Mouse (Mus musculus) megakaryocyte, embryonic 14.5 days (primary cell): ENCODE results near the gene Krtap24-1. TPM values are rescaled to one million over a fixed set of nuclear protein-coding genes. Genes with fewer than 3 reads are reported as not detected.

ENCODE experiments used
- H3K27me3 ChIP-seq: replicated peaks from 2 replicates; pipeline ENCODE3; 2012; ENCODE audit warnings: inconsistent platforms
- H3K36me3 ChIP-seq: replicated peaks from 2 replicates; pipeline ENCODE3; 2012; ENCODE audit warnings: low read length, inconsistent platforms, mixed read lengths
- H3K4me1 ChIP-seq: 2 replicates; pipeline ENCODE4 v1.6.1; 2012; ENCODE audit warnings: inconsistent platforms
- H3K4me3 ChIP-seq: replicated peaks from 2 replicates; pipeline ENCODE3; 2012; ENCODE audit warnings: moderate library complexity, mild to moderate bottlenecking, inconsistent platforms
- H3K9me3 ChIP-seq: 2 replicates; pipeline ENCODE4 v1.6.1; 2012; ENCODE audit warnings: inconsistent platforms
- FLI1 ChIP-seq: IDR thresholded peaks from 2 replicates; pipeline ENCODE4 v1.6.1; 2012; ENCODE audit warnings: low read length, inconsistent platforms, mixed read lengths
- GATA1 ChIP-seq: IDR thresholded peaks from 3 replicates; pipeline ENCODE4 v1.6.1; 2012; ENCODE audit warnings: mixed read lengths, low read length, inconsistent platforms, borderline replicate concordance
- polyA plus RNA-seq: library from polyadenylated mRNA; stranded (reverse); fragments of >175 nt; gene quantifications from 2 replicates; pipeline ENCODE4 v1.2.3, GENCODE M21; 2012; ENCODE audit warnings: low replicate concordance; ENCODE audit not compliant: insufficient read depth

Gene Krtap24-1
- polyA plus RNA-seq, 1 experiment: not detected

- TF ChIP-seq FLI1: no peak
- no peak for TF ChIP-seq GATA1
- no peaks in the 10 kb centered on the region for H3K4me1 ChIP-seq
- peaks cover 12% of the 10 kb centered on the region for H3K9me3 ChIP-seq
- H3K27me3 ChIP-seq: no peaks in the 10 kb centered on the region
- H3K4me3 ChIP-seq: no peak overlapping the region
- H3K36me3 ChIP-seq: no peaks in the 10 kb centered on the region
Observed at GRCm38 (mm10) chr16:88612712-88613111, 633 bp upstream of the Krtap24-1 start.

DNA sequence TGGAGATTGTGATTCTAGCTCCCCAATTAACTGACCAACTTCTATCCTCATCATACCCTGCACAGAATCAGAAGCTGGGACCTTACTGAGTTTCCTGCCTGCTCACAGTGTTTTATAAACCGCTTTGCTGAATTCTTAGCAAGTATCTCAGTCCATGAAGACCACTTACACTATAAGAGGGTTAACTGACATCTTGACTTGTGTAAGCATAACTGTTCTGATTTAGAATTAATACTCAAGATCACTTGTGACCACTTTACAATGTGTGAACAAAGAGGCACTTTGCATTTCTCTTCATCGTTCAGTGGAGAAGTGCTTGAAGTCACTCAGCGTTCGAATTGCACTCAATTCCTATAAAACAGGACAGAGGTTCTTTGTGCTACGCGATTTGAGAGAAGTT, 7.5 kb downstream of the Krtap24-1 start:
- H3K9me3 ChIP-seq: peaks cover 11% of the 10 kb centered on the region; the same call in 1 of the 2 replicates
- H3K4me1 ChIP-seq: no peaks in the 10 kb centered on the region
- no peak overlapping the region for H3K4me3 ChIP-seq
- H3K36me3 ChIP-seq: no peaks in the 10 kb centered on the region
- H3K27me3 ChIP-seq: no peaks in the 10 kb centered on the region
- TF ChIP-seq FLI1 (no peak), GATA1 (no peak)

GRCm38 (mm10) chr16:88602464-88602863, 9.6 kb downstream of the Krtap24-1 start:
- Histone ChIP-seq H3K4me3 (no peak overlapping the region), H3K27me3 (no peaks in the 10 kb centered on the region), H3K9me3 (peaks cover 11% of the 10 kb centered on the region; the same call in 1 of the 2 replicates), H3K4me1 (no peaks in the 10 kb centered on the region), H3K36me3 (no peaks in the 10 kb centered on the region)
- TF ChIP-seq GATA1 (no peak), FLI1 (no peak)

- no peaks in the 10 kb centered on the region for H3K27me3 ChIP-seq
- H3K36me3 ChIP-seq: no peaks in the 10 kb centered on the region
- no peak overlapping the region for H3K4me3 ChIP-seq
- TF ChIP-seq FLI1 (no peak), GATA1 (no peak)
- H3K9me3 ChIP-seq: peaks cover 14% of the 10 kb centered on the region; the same call in 1 of the 2 replicates
- H3K4me1 ChIP-seq: no peaks in the 10 kb centered on the region
Observed at GRCm38 (mm10) chr16:88600303-88600702, 11.8 kb downstream of the Krtap24-1 start.

- no peak overlapping the region for H3K4me3 ChIP-seq
- H3K9me3 ChIP-seq: peaks cover 14% of the 10 kb centered on the region; the same call in 1 of the 2 replicates
- TF ChIP-seq GATA1: no peak
- TF ChIP-seq FLI1: no peak
- H3K27me3 ChIP-seq: no peaks in the 10 kb centered on the region
- no peaks in the 10 kb centered on the region for H3K4me1 ChIP-seq
- H3K36me3 ChIP-seq: no peaks in the 10 kb centered on the region
Observed at GRCm38 (mm10) chr16:88599504-88600237, 12.4 kb downstream of the Krtap24-1 start.

DNA sequence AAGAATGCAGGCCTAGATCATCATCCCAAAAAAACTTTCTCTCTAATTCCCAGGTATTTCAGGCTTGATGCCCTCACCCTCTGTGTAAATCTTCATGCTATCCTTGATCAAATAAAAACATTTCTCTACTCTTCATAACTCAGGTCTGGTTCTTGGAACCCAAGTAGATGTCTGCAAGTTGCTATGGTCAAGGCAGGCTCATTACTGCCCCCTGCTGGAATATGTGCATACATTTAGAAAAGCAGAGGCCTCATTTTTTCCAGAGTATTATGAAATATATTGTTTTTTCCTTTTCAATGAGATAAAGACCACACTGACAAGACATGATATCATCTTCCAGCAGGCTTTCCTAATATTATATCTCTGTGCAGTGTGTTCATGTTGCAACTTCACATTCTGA, 19.3 kb downstream of the Krtap24-1 start:
- H3K4me1 ChIP-seq: no peaks in the 10 kb centered on the region
- H3K9me3 ChIP-seq: peaks cover 10% of the 10 kb centered on the region; the same call in 1 of the 2 replicates
- H3K27me3 ChIP-seq: no peaks in the 10 kb centered on the region
- no peaks in the 10 kb centered on the region for H3K36me3 ChIP-seq
- H3K4me3 ChIP-seq: no peak overlapping the region
- TF ChIP-seq GATA1: no peak
- TF ChIP-seq FLI1: no peak

- peaks cover 25% of the 10 kb centered on the region for H3K9me3 ChIP-seq
- H3K4me3 ChIP-seq: no peak overlapping the region
- no peaks in the 10 kb centered on the region for H3K4me1 ChIP-seq
- H3K27me3 ChIP-seq: no peaks in the 10 kb centered on the region
- TF ChIP-seq FLI1 (no peak), GATA1 (no peak)
- no peaks in the 10 kb centered on the region for H3K36me3 ChIP-seq
Observed at GRCm38 (mm10) chr16:88583338-88583737, 28.7 kb downstream of the Krtap24-1 start.

GRCm38 (mm10) chr16:88575885-88576679, 36.0 kb downstream of the Krtap24-1 start:
- H3K9me3 ChIP-seq: peaks cover 17% of the 10 kb centered on the region
- TF ChIP-seq GATA1 (no peak), FLI1 (no peak)
- no peaks in the 10 kb centered on the region for H3K36me3 ChIP-seq
- no peak overlapping the region for H3K4me3 ChIP-seq
- H3K4me1 ChIP-seq: no peaks in the 10 kb centered on the region
- H3K27me3 ChIP-seq: no peaks in the 10 kb centered on the region

DNA sequence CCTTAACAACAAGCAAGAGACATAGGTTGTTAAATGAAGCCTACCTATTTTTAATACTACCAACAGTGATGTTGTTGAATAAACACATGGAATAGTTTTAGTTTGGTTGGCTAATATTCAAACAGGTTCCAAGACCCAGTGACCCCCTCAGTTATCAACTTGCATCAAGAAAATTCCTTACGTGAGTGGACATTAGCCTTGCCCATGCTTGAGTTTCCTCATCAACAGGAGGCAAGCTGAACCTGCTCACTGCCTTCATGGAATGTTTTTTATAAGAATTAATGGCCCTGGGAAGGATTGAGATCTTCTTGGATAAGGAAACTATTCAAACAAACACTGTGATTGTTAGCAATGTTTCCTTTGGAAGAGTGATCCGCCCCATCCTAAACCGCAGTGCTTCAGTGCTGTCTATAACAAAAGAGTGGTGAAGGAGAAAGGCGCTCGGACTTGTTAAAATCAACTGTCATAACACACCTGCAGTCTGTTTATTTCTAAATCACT, 39.1 kb downstream of the Krtap24-1 start:
- Histone ChIP-seq H3K36me3 (no peaks in the 10 kb centered on the region), H3K4me1 (no peaks in the 10 kb centered on the region), H3K27me3 (no peaks in the 10 kb centered on the region), H3K9me3 (no peaks in the 10 kb centered on the region), H3K4me3 (no peak overlapping the region)
- TF ChIP-seq GATA1: no peak
- no peak for TF ChIP-seq FLI1

DNA sequence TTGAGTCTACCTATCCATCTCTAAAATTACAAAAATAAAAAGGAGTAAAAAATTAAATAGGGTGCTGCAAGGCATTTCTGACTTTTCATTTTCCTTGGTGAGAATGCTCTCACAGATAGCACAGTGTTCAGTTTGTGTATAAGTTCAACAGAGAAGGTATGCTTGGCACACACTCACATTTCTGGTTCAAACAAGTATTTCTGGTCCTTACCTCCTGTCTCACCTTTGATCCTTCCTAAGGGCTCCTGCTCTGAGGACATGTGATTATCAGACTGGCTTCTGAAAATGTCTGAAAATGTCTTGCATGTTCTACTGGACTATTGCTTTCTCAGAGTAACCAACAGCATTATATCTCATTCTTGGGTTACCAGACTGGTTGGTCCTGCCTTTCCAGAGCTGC, 41.9 kb downstream of the Krtap24-1 start:
- no peaks in the 10 kb centered on the region for H3K27me3 ChIP-seq
- no peaks in the 10 kb centered on the region for H3K4me1 ChIP-seq
- no peaks in the 10 kb centered on the region for H3K9me3 ChIP-seq
- TF ChIP-seq FLI1: no peak
- TF ChIP-seq GATA1: no peak
- H3K4me3 ChIP-seq: no peak overlapping the region
- H3K36me3 ChIP-seq: no peaks in the 10 kb centered on the region
